Mouse (Mus musculus): ENCODE data around the gene Wbp2nl. TPM values are rescaled to one million over a fixed set of nuclear protein-coding genes. Genes with fewer than 3 reads are reported as not detected.
"Not testable (repeated sequence)": the region's sequence is repeated elsewhere in the genome, so short reads cannot be mapped to it uniquely, and the experiment has no call there.

Gene Wbp2nl
- polyA plus RNA-seq, 1 experiment from 2014 or later: 0.10 TPM

DNA sequence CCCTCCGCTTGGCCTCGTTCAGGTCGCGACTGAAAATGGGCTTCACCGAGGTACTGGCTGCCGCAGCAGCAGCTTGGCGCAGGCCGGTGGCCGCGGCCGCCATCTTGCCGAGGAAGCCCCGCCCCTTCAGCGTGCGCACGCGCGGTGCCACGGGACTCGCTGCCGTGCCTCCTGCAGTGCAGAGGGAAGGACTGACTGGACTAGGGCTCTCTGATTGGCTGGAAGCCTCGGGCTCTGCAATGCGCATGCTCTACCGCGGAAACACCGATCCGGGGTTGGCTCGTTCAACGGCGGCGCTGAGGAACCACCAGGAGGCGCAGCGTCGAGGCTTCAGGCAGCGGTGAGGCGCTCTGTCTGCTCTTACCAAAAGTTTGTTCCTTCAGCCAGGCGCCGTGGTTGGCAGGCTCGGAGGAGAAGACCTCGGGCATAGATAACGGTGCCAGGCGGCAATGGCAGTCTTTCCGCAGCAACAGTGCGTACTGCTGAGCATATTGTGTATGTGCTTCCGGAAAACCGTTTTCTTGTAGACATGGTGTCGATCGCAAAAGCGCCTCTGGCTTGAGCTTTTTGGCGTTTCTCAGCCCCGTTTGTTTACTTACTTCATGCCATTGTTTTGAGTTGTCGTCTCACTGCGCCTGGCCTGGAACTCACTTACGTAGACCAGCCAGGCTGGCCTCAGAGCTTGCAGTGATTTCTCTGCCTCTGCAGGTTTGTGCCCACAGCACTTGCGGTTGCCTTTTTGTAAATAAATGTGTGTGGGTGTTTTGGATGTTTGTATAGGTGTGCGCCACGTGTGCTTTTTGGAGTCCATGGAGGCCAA is 55.6 kb downstream of the Wbp2nl start, which contains the start of gene Ndufa6:
Ndufa6 (minus strand) TSS at position 197 of the 820 bp plus-strand sequence.
- 3% methylated on average over 57 of the region's 57 CpGs for WGBS
- DNase-seq (ENCODE audit: extremely low spot score, low spot score): peak; percentile 99
- Histone ChIP-seq H3K4me1 (peaks cover 35% of the 10 kb centered on the region), H3K9me3 (no peaks in the 10 kb centered on the region), H3K27ac (peak within 1 kb of the TSS; percentile 96), H3K36me3 (replicated peaks) (peaks cover 27% of the 10 kb centered on the region), H3K27me3 (ENCODE audit: poor library complexity, severe bottlenecking) (no peaks in the 10 kb centered on the region), H3K4me3 (peak within 1 kb of the TSS; percentile 98)

DNA sequence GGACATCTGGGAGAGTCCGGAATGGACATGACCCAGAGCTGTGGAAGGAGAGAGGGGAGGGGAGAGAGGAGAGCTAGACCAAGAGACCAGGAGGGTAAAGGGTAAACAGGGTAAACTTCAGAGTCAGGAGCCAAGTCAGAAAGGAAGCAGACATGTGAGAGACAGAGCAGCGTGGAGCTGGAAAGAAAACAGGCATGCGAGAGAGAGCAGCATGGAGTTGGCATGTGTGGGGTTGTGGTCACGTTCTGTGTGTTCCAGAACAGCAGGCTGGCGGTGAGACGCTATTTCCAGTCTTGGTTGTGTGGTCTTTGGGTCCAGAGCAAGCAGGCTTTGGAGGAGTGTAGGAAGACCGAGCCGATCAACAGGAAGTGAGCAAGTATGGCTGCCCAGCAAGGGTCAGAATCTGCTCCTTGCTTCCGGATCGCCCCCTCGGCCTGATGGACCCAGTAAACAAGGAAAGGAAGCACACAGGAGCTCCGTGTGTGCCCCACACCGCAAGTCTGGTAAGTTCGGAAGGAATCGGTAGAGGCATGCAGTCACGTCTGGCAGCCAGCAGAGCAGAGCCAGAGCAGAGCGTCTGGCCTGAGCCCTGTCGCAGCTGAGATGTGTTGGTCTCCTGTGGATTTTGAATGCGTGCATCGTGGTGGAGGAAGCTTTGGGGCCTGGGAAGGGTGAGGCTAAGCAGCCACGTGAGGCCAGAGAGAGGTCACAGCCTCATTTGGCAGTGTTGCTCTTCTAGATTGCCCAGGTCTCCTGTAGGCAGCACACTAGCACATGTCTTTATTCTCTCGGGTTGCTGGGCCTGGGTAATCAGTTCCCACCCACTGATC is 59.9 kb downstream of the Wbp2nl start:
- Histone ChIP-seq H3K27me3 (ENCODE audit: poor library complexity, severe bottlenecking) (no peaks in the 10 kb centered on the region), H3K9me3 (no peaks in the 10 kb centered on the region), H3K36me3 (replicated peaks) (no peaks in the 10 kb centered on the region), H3K27ac (peak overlapping the region; percentile 40; the same call in 1 of the 2 replicates), H3K4me3 (no peak overlapping the region), H3K4me1 (peaks cover 17% of the 10 kb centered on the region)
- WGBS: 74% methylated on average over 22 of the region's 22 CpGs
- DNase-seq (ENCODE audit: extremely low spot score, low spot score): no peak

DNA sequence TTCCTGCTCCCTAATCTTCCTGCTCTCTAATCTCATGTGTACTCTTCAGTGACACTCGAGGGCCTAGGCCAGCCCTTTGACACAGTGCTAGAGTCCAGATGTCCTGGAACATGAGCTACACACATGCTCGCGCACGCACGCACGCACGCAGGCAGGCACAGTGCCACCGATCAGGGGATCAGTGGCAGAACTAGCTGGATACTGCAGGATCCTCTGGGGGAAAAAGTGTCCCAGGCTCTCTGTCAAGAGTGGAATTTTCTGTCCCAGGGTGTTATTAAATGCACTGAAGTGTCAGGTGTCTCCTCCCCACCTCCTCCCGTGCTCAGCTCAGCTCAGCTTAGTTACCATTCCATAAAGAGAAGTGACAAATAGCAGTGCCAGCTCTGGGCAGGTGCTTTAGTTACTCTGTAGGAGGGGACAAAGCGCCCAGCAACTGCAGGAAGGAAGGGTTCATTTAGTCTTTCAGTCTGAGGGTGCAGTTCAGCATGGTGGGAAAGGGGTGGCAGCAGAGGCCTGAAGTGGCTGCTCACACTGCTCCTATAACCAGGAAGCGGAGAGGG is 62.8 kb downstream of the Wbp2nl start:
- Histone ChIP-seq H3K36me3 (replicated peaks) (no peaks in the 10 kb centered on the region), H3K9me3 (no peaks in the 10 kb centered on the region), H3K4me3 (no peak overlapping the region), H3K27me3 (ENCODE audit: poor library complexity, severe bottlenecking) (no peaks in the 10 kb centered on the region), H3K27ac (no peak overlapping the region), H3K4me1 (0 out of 2 replicates have a peak, but pooled peaks cover 9% of the 10 kb centered on the region)
- DNase-seq (ENCODE audit: extremely low spot score, low spot score): peak; percentile 14
- WGBS: 78% methylated on average over 11 of the region's 11 CpGs

DNA sequence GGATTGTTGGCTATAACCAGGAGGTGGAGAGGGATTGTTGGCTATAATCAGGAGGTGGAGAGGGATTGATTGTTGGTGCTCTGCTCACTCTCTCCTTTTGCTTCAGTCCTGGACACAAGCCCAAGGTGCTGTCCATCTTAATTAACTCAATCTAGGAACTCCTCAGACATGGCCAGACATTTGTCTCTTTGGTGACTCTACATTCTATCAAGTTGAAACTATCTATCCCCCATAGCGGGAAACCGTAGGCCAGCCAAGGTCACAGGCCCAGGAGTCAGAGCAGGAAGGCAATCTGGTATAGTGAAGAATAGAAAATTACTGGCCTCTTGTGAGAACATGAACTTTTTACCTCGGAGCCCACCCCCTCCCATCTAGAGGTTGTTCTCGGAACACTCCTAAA is 63.5 kb downstream of the Wbp2nl start:
- Histone ChIP-seq H3K27me3 (ENCODE audit: poor library complexity, severe bottlenecking) (no peaks in the 10 kb centered on the region), H3K4me1 (0 out of 2 replicates have a peak, but pooled peaks cover 9% of the 10 kb centered on the region), H3K4me3 (no peak overlapping the region), H3K27ac (no peak overlapping the region), H3K9me3 (no peaks in the 10 kb centered on the region), H3K36me3 (replicated peaks) (no peaks in the 10 kb centered on the region)
- DNase-seq (ENCODE audit: extremely low spot score, low spot score): no peak
- 96% methylated on average over 4 of the region's 4 CpGs for WGBS

DNA sequence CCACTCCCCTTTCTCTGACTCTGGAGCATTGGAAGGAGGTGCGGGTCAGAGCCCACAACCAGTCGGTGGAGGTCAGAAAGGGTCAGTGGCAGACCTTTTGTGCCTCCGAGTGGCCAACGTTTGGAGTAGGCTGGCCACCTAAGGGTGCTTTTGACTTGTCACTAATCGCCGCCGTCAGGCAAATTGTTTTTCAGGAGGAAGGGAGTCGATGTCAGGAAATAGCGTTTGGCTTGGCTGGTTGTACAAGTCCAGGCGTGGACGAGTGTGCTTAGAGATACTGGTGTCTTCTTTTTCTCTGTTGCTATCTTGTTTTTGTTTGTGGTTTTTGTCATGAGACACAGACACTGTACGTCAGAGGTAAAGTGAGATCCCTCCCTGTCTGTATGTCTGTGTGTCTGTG is 65.0 kb downstream of the Wbp2nl start:
- DNase-seq (ENCODE audit: extremely low spot score, low spot score); H3K27ac ChIP-seq; H3K9me3 ChIP-seq; H3K4me1 ChIP-seq; H3K36me3 ChIP-seq (replicated peaks); H3K4me3 ChIP-seq; H3K27me3 ChIP-seq (ENCODE audit: poor library complexity, severe bottlenecking): not testable (repeated sequence)
- WGBS: 78% methylated on average over 8 of the region's 12 CpGs

Other genes starting within 250 kb of the Wbp2nl start
- not detected in 2 replicates for gene 4930407I10Rik, start 239.8 kb upstream of the Wbp2nl start, polyA plus RNA-seq (2016; fragmentation: Nextera tagmentation; extraction: Ambion mirVana)
- 0.06 and 0.11 TPM in 2 replicates for gene Mei1, start 229.0 kb upstream of the Wbp2nl start, polyA plus RNA-seq (2016; fragmentation: Nextera tagmentation; extraction: Ambion mirVana)
- gene Ccdc134, start 171.0 kb upstream of the Wbp2nl start, polyA plus RNA-seq (2016; fragmentation: Nextera tagmentation; extraction: Ambion mirVana): 22.9 and 24.0 TPM in 2 replicates
- gene Srebf2, start 151.8 kb upstream of the Wbp2nl start, polyA plus RNA-seq (2016; fragmentation: Nextera tagmentation; extraction: Ambion mirVana): 207 and 227 TPM in 2 replicates
- gene Shisa8, start 86.1 kb upstream of the Wbp2nl start, polyA plus RNA-seq (2016; fragmentation: Nextera tagmentation; extraction: Ambion mirVana): 0.87 and 0.95 TPM in 2 replicates
- 0.18 TPM in 1 of 2 replicates, not detected in the other for gene Tnfrsf13c, start 74.6 kb upstream of the Wbp2nl start, polyA plus RNA-seq (2016; fragmentation: Nextera tagmentation; extraction: Ambion mirVana)
- 95.1 and 97.3 TPM in 2 replicates for gene Cenpm, start 54.2 kb upstream of the Wbp2nl start, polyA plus RNA-seq (2016; fragmentation: Nextera tagmentation; extraction: Ambion mirVana)
- gene 1500009C09Rik, start 46.6 kb upstream of the Wbp2nl start, polyA plus RNA-seq (2016; fragmentation: Nextera tagmentation; extraction: Ambion mirVana): 0.26 TPM in 1 of 2 replicates, not detected in the other
- gene Sept3, start 24.1 kb upstream of the Wbp2nl start, polyA plus RNA-seq (2016; fragmentation: Nextera tagmentation; extraction: Ambion mirVana): 62.1 and 62.5 TPM in 2 replicates
- 20.5 and 20.8 TPM in 2 replicates for gene Naga, start 40.0 kb downstream of the Wbp2nl start, polyA plus RNA-seq (2016; fragmentation: Nextera tagmentation; extraction: Ambion mirVana)
- gene Pheta2, start 40.0 kb downstream of the Wbp2nl start, polyA plus RNA-seq (2016; fragmentation: Nextera tagmentation; extraction: Ambion mirVana): 3.7 and 4.3 TPM in 2 replicates
- 218 and 236 TPM in 2 replicates for gene Smdt1, start 40.0 kb downstream of the Wbp2nl start, polyA plus RNA-seq (2016; fragmentation: Nextera tagmentation; extraction: Ambion mirVana)
- gene Ndufa6, start 55.4 kb downstream of the Wbp2nl start, polyA plus RNA-seq (2016; fragmentation: Nextera tagmentation; extraction: Ambion mirVana): 228 and 249 TPM in 2 replicates
- 3.0 and 3.8 TPM in 2 replicates for gene Cyp2d22, start 81.3 kb downstream of the Wbp2nl start, polyA plus RNA-seq (2016; fragmentation: Nextera tagmentation; extraction: Ambion mirVana)
- not detected in 2 replicates for gene Cyp2d11, start 95.1 kb downstream of the Wbp2nl start, polyA plus RNA-seq (2016; fragmentation: Nextera tagmentation; extraction: Ambion mirVana)
- not detected in 2 replicates for gene Cyp2d10, start 108.2 kb downstream of the Wbp2nl start, polyA plus RNA-seq (2016; fragmentation: Nextera tagmentation; extraction: Ambion mirVana)
- not detected in 2 replicates for gene Cyp2d9, start 134.5 kb downstream of the Wbp2nl start, polyA plus RNA-seq (2016; fragmentation: Nextera tagmentation; extraction: Ambion mirVana)